Mouse (Mus musculus) CH12.LX (cell line): ENCODE results near the gene Hagh. TPM values are rescaled to one million over a fixed set of nuclear protein-coding genes. Genes with fewer than 3 reads are reported as not detected.

Source experiments
- DNase-seq: peaks from one replicate; pipeline ENCODE4 v3.0.0-alpha.2; 2013; ENCODE audit errors: extremely low read depth
- H3K27ac ChIP-seq: 2 replicates; pipeline ENCODE4 v1.5.1; 2012; ENCODE audit warnings: low read depth, mild to moderate bottlenecking, control low read depth, moderate library complexity; ENCODE audit not compliant: insufficient read depth
- H3K27me3 ChIP-seq: replicated peaks from 2 replicates; pipeline ENCODE3; 2012; ENCODE audit warnings: inconsistent platforms
- H3K36me3 ChIP-seq, 2 experiments: replicated peaks in 1 of 2; 2 replicates each; pipeline versions ENCODE3 to v1.6.1; 2012; ENCODE audit warnings: inconsistent platforms in 1 of 2, low read length in 1 of 2, mild to moderate bottlenecking in 1 of 2, mixed read lengths in 1 of 2, moderate library complexity in 1 of 2; ENCODE audit not compliant: control insufficient read depth in 1 of 2, insufficient read depth in 1 of 2
- H3K4me1 ChIP-seq, 2 experiments: 2 replicates each; pipeline ENCODE4 v1.6.1; 2012; ENCODE audit warnings: inconsistent platforms in 1 of 2, moderate library complexity in 1 of 2; ENCODE audit not compliant: insufficient read depth in 2 of 2, control insufficient read depth in 1 of 2
- H3K4me2 ChIP-seq: 2 replicates; pipeline ENCODE4 v1.6.1; 2012; ENCODE audit warnings: low read depth, mild to moderate bottlenecking, control low read depth; ENCODE audit not compliant: poor library complexity, insufficient read depth, severe bottlenecking
- H3K4me3 ChIP-seq, 3 experiments: fragments of 150-350 bp in 1 of 3; sonication (generic) in 1 of 3; replicated peaks in 1 of 3; 2 replicates each; pipeline versions ENCODE3 to v1.5.1; 2011 to 2012; ENCODE audit warnings: low read depth in 2 of 3, low read length in 2 of 3, mild to moderate bottlenecking in 2 of 3, moderate library complexity in 2 of 3, control low read depth in 1 of 3, improper control_type of control experiment in 1 of 3, inconsistent platforms in 1 of 3, mixed read lengths in 1 of 3; ENCODE audit not compliant: poor library complexity in 1 of 3
- H3K79me2 ChIP-seq: replicated peaks from 2 replicates; pipeline ENCODE4 v1.6.1; 2012; ENCODE audit warnings: mild to moderate bottlenecking, moderate library complexity; ENCODE audit not compliant: control insufficient read depth, poor library complexity, insufficient read depth, severe bottlenecking; ENCODE audit errors: extremely low read depth
- H3K9ac ChIP-seq: 2 replicates; pipeline ENCODE4 v1.6.1; 2012; ENCODE audit warnings: low read depth, mild to moderate bottlenecking, control low read depth, moderate library complexity; ENCODE audit not compliant: insufficient read depth
- H3K9me3 ChIP-seq: replicated peaks from 2 replicates; pipeline ENCODE3; 2012; ENCODE audit warnings: low read length, inconsistent platforms, mixed read lengths
- BHLHE40 ChIP-seq: IDR thresholded peaks from 2 replicates; pipeline ENCODE4 v1.6.1; 2011; ENCODE audit warnings: mild to moderate bottlenecking, low read depth, low read length, improper control_type of control experiment
- CHD1 ChIP-seq: IDR thresholded peaks from 2 replicates; pipeline ENCODE4 v1.6.1; 2012; ENCODE audit warnings: low read depth, low read length, improper control_type of control experiment, inconsistent platforms
- CHD2 ChIP-seq: IDR thresholded peaks from 2 replicates; pipeline ENCODE4 v1.6.1; 2011; ENCODE audit warnings: low read length, improper control_type of control experiment
- CTCF ChIP-seq, 2 experiments: IDR thresholded peaks in 1 of 2; conservative IDR thresholded peaks in 1 of 2; 2 replicates each; pipeline ENCODE4 v1.5.1; 2011 to 2012; ENCODE audit warnings: low read depth in 2 of 2, low read length in 2 of 2, improper control_type of control experiment in 1 of 2, inconsistent platforms in 1 of 2, mild to moderate bottlenecking in 1 of 2, moderate library complexity in 1 of 2
- E2F4 ChIP-seq: IDR thresholded peaks from 2 replicates; pipeline ENCODE4 v1.6.1; 2011; ENCODE audit warnings: low read depth, low read length, improper control_type of control experiment; ENCODE audit not compliant: insufficient replicate concordance
- EP300 ChIP-seq: IDR thresholded peaks from 2 replicates; pipeline ENCODE4 v1.6.1; 2011; ENCODE audit warnings: low read length, improper control_type of control experiment
- ETS1 ChIP-seq: conservative IDR thresholded peaks from 2 replicates; pipeline ENCODE4 v1.6.1; 2012; ENCODE audit warnings: low read depth, mild to moderate bottlenecking, inconsistent platforms, low read length, improper control_type of control experiment, moderate library complexity
- IRF4 ChIP-seq: IDR thresholded peaks from 2 replicates; pipeline ENCODE4 v1.6.1; 2014; ENCODE audit warnings: low read depth, mild to moderate bottlenecking, inconsistent platforms, low read length, improper control_type of control experiment
- JUN ChIP-seq: IDR thresholded peaks from 2 replicates; pipeline ENCODE4 v1.6.1; 2011; ENCODE audit warnings: low read depth, mild to moderate bottlenecking, low read length, improper control_type of control experiment, moderate library complexity; ENCODE audit not compliant: insufficient read depth
- JUND ChIP-seq: conservative IDR thresholded peaks from 2 replicates; pipeline ENCODE4 v1.6.1; 2011; ENCODE audit warnings: low read depth, low read length, improper control_type of control experiment
- MAX ChIP-seq: IDR thresholded peaks from 2 replicates; pipeline ENCODE4 v1.6.1; 2011; ENCODE audit warnings: low read length, improper control_type of control experiment
- MEF2A ChIP-seq: IDR thresholded peaks from 2 replicates; pipeline ENCODE4 v1.6.1; 2014; ENCODE audit warnings: low read depth, mild to moderate bottlenecking, inconsistent platforms, low read length, improper control_type of control experiment, borderline replicate concordance
- MYC ChIP-seq: IDR thresholded peaks from 2 replicates; pipeline ENCODE4 v1.6.1; 2011; ENCODE audit warnings: low read depth, mild to moderate bottlenecking, improper control_type of control experiment, low read length
- NELFE ChIP-seq: IDR thresholded peaks from 2 replicates; pipeline ENCODE4 v1.6.1; 2011; ENCODE audit warnings: low read depth, low read length, improper control_type of control experiment
- NRF1 ChIP-seq: IDR thresholded peaks from 2 replicates; pipeline ENCODE4 v1.6.1; 2014; ENCODE audit warnings: low read depth, mild to moderate bottlenecking, inconsistent platforms, low read length, improper control_type of control experiment, moderate library complexity
- PAX5 ChIP-seq: IDR thresholded peaks from 2 replicates; pipeline ENCODE4 v1.6.1; 2012; ENCODE audit warnings: low read length, inconsistent platforms, mixed read lengths
- POLR2A ChIP-seq: IDR thresholded peaks from 2 replicates; pipeline ENCODE4 v1.6.1; 2011; ENCODE audit warnings: low read depth, mild to moderate bottlenecking, improper control_type of control experiment, low read length
- RAD21 ChIP-seq: IDR thresholded peaks from 2 replicates; pipeline ENCODE4 v1.6.1; 2011; ENCODE audit warnings: low read depth, mild to moderate bottlenecking, low read length, improper control_type of control experiment, moderate library complexity
- RCOR1 ChIP-seq: conservative IDR thresholded peaks from 2 replicates; pipeline ENCODE4 v1.6.1; 2012; ENCODE audit warnings: low read depth, mild to moderate bottlenecking, inconsistent platforms, low read length, improper control_type of control experiment
- SMC3 ChIP-seq: IDR thresholded peaks from 2 replicates; pipeline ENCODE4 v1.6.1; 2011; ENCODE audit warnings: low read depth, low read length, improper control_type of control experiment
- TBP ChIP-seq: conservative IDR thresholded peaks from 2 replicates; pipeline ENCODE4 v1.6.1; 2011; ENCODE audit warnings: low read depth, low read length, improper control_type of control experiment
- TCF12 ChIP-seq: IDR thresholded peaks from 2 replicates; pipeline ENCODE4 v1.6.1; 2014; ENCODE audit warnings: low read depth, mild to moderate bottlenecking, inconsistent platforms, low read length, improper control_type of control experiment
- USF1 ChIP-seq: IDR thresholded peaks from 2 replicates; pipeline ENCODE4 v1.6.1; 2014; ENCODE audit warnings: low read depth, mild to moderate bottlenecking, inconsistent platforms, low read length, improper control_type of control experiment
- USF2 ChIP-seq: conservative IDR thresholded peaks from 2 replicates; pipeline ENCODE4 v1.6.1; 2011; ENCODE audit warnings: low read depth, low read length, improper control_type of control experiment
- ZKSCAN1 ChIP-seq: IDR thresholded peaks from 2 replicates; pipeline ENCODE4 v1.6.1; 2012; ENCODE audit warnings: low read depth, inconsistent platforms, low read length, improper control_type of control experiment, borderline replicate concordance
- ZMIZ1 ChIP-seq: IDR thresholded peaks from 2 replicates; pipeline ENCODE4 v1.6.1; 2012; ENCODE audit warnings: low read depth, mild to moderate bottlenecking, inconsistent platforms, low read length, improper control_type of control experiment
- dilution Hi-C: fragments of 300-500 bp; cut with MboI; formaldehyde crosslinking; loops from 2 replicates; pipeline ENCODE4 v1.14.3; 2020; ENCODE audit warnings: low sequenced_read_pairs; ENCODE audit not compliant: extremely low pct_unique_long_range_greater_than_20kb, extremely low pct_ligation_motif_present
- in situ Hi-C: fragments of 300-500 bp; cut with MboI; formaldehyde crosslinking; loops from 3 replicates; pipeline ENCODE4 v1.14.3; 2019; ENCODE audit warnings: low sequenced_read_pairs, low pct_ligation_motif_present, low pct_unique_long_range_greater_than_20kb, mixed read lengths
- polyA plus RNA-seq: library from polyadenylated mRNA; unstranded; fragments of >175 nt; gene quantifications from 2 replicates; pipeline ENCODE4 v1.2.1, GENCODE M21; 2012; ENCODE audit warnings: low read depth; ENCODE audit not compliant: insufficient read length
- total RNA-seq, 2 experiments: library from RNA; depleted of rRNA; stranded (reverse); fragments of 300-350 nt in 1 of 2; fragments of >200 nt in 1 of 2; gene quantifications; 2 replicates each; pipeline ENCODE4 v1.2.3; 2012 to 2014

Hagh gene
- total and polyA plus RNA-seq, 3 experiments = 18.9 to 31.0 (median 27.3) TPM

- dilution Hi-C loops = no loop called here
- no peak for DNase-seq
Measured at GRCm38 (mm10) chr17:24815256-24815655, 24.7 kb upstream of the Hagh start.

DNA sequence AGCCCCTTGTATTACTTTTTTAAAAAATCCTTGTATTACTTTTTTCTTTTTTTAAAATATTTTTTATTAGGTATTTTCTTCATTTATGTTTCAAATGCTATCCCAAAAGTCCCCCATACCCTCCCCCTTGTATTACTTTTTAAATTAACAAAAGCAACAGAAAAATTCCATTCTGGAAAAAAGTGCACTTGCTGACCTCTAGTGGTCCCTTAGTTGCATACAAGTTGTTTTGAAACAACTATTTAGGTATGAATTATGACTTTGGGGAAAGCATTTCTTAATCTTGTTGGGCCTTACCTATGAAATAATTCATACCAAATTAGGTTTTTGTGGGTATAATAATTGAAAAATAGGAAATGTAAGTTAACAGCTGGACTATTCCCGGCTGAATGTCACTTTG, 22.4 kb upstream of the Hagh start:
- H3K4me3 ChIP-seq = no peak overlapping the region
- H3K36me3 ChIP-seq = no peaks in the 10 kb centered on the region
- dilution Hi-C loops (no loop called here), in situ Hi-C loops (no loop called here)
- H3K27me3 ChIP-seq = peaks cover 27% of the 10 kb centered on the region
- no peak overlapping the region for H3K27ac ChIP-seq
- TF ChIP-seq CHD2 (no peak), EP300 (no peak), IRF4 (0 out of 2 replicates have a peak, but pooled peaks have one; percentile 17), RCOR1 (no peak), SMC3 (peak; percentile 68), JUND (no peak; the same call in 1 of the 2 replicates), CHD1 (no peak), ZKSCAN1 (no peak), USF1 (no peak), MEF2A (no peak), TCF12 (no peak), ETS1 (no peak), NELFE (no peak), RAD21 (peak; percentile 69), MAX (no peak), MYC (peak; percentile 19; the same call in 1 of the 2 replicates), E2F4 (0 out of 2 replicates have a peak, but pooled peaks have one; percentile 54), CTCF (conservative IDR thresholded peaks at IDR 0.05 in 1 of 2, IDR thresholded peaks at IDR 0.05 in 1 of 2; ENCODE audit: low read depth in 2 of 2, low read length in 2 of 2) (peak; percentile 20 to 73; a peak in 3 of 4 replicates), TBP (no peak)
- H3K4me2 ChIP-seq = peak overlapping the region; percentile 93
- DNase-seq = peak; percentile 20
- H3K9me3 ChIP-seq = no peaks in the 10 kb centered on the region
- no peak overlapping the region for H3K9ac ChIP-seq
- no peaks in the 10 kb centered on the region for H3K79me2 ChIP-seq
- H3K4me1 ChIP-seq = 0 out of 4 replicates have a peak, but pooled peaks cover 0 to 3% of the 10 kb centered on the region in 2 experiments

More at GRCm38 (mm10) chr17:24815256-24815655, 24.7 kb upstream of the Hagh start:
- Histone ChIP-seq H3K4me3 (no peak overlapping the region), H3K27ac (no peak overlapping the region), H3K9ac (no peak overlapping the region), H3K4me1 (0 out of 4 replicates have a peak, but pooled peaks cover 0 to 3% of the 10 kb centered on the region in 2 experiments), H3K4me2 (no peak overlapping the region), H3K36me3 (no peaks in the 10 kb centered on the region), H3K27me3 (peaks cover 35% of the 10 kb centered on the region), H3K79me2 (no peaks in the 10 kb centered on the region), H3K9me3 (no peaks in the 10 kb centered on the region)
- no peak for TF ChIP-seq POLR2A
- TF ChIP-seq JUND = no peak
- TF ChIP-seq PAX5 = no peak
- TF ChIP-seq SMC3 = no peak
- TF ChIP-seq USF2 = no peak
- no peak for TF ChIP-seq CHD2
- no peak for TF ChIP-seq ZMIZ1
- no peak for TF ChIP-seq RAD21
- TF ChIP-seq NRF1 = no peak
- TF ChIP-seq BHLHE40 = no peak
- no peak for TF ChIP-seq TCF12
- TF ChIP-seq JUN = no peak
- in situ Hi-C loops = no loop called here
